Mouse (Mus musculus) heart, adult 11 months (tissue): ENCODE measurements around the gene Tmem79.

ENCODE experiments used
- DNase-seq: peaks from one replicate; pipeline ENCODE4 v3.0.0; 2022

The Tmem79 gene

GRCm38 (mm10) chr3:88281141-88281916 is 54.6 kb downstream of the Tmem79 start:
- DNase-seq: peak; percentile 70

GRCm38 (mm10) chr3:88280035-88280434 is 55.9 kb downstream of the Tmem79 start:
- no peak for DNase-seq
